Comparison of ENCODE assay signal across 12 mouse cellular contexts in genomic region chr7:133098118-133098793, GRCm38 (mm10). TPM values are rescaled to one million over a fixed set of nuclear protein-coding genes. Genes with fewer than 3 reads are reported as not detected.
DNase-seq lines count a peak whose midpoint lies in the region; ATAC-seq and TF ChIP-seq lines count a peak whose summit lies in the region.
"Had no signal": no experiment of that assay in that cellular context is flagged by ENCODE, and none has a peak within 500 bp of the region (broad histone marks: within the 10 kb centered on the region; RNA-seq: fewer than 3 reads in every experiment).

No protein-coding gene starts in this region.

- peaks cover 4% of the 10 kb centered on the region for H3K79me2 ChIP-seq in heart, adult 2 months (replicated peaks; ENCODE audit: control insufficient read depth, insufficient read depth, low read length)

- H3K9me3 ChIP-seq in E14TG2a.4 (ENCODE audit: low read length): no peaks in the 10 kb centered on the region
- no peaks in the 10 kb centered on the region for H3K9me3 ChIP-seq in heart, embryonic 14.5 days (ENCODE audit: control insufficient read depth, low read length)
- H3K9me3 ChIP-seq: hindbrain, embryonic 12.5 days had no signal

- WGBS in heart, adult 2 months: 34% methylated on average over 12 of the region's 12 CpGs
- 58% methylated on average over 12 of the region's 12 CpGs for WGBS in heart, embryonic 14.5 days

- H3K36me3 ChIP-seq in heart, adult 2 months (ENCODE audit: control insufficient read depth, insufficient read depth, low read length): peaks cover 10% of the 10 kb centered on the region; the same call in 1 of the 2 replicates
- peaks cover 94% of the 10 kb centered on the region for H3K36me3 ChIP-seq in E14TG2a.4 (ENCODE audit: insufficient read depth, low read length)
- H3K36me3 ChIP-seq in heart, embryonic 14.5 days (ENCODE audit: control insufficient read depth, insufficient read depth, low read length): 0 out of 2 replicates have a peak, but pooled peaks cover 4% of the 10 kb centered on the region

- TF ChIP-seq EP300 in heart, adult 2 months (IDR thresholded peaks at IDR 0.05; ENCODE audit: insufficient read depth, low read depth, low read length): no peak

- no peak for ATAC-seq in heart, embryonic 14.5 days (ENCODE audit: insufficient number of reproducible peaks, insufficient read depth, low FRiP score, low read depth)

- H3K4me1 ChIP-seq in heart, adult 2 months (ENCODE audit: control insufficient read depth, insufficient read depth, low read length): peaks cover 34% of the 10 kb centered on the region
- peaks cover 97% of the 10 kb centered on the region for H3K4me1 ChIP-seq in E14TG2a.4 (replicated peaks; ENCODE audit: low read depth, low read length)
- peaks cover 24 to 48% of the 10 kb centered on the region in 2 experiments for H3K4me1 ChIP-seq in heart, embryonic 14.5 days (ENCODE audit: control insufficient read depth in 2 of 2, insufficient read depth in 2 of 2, low read length in 2 of 2)

- H3K27me3 ChIP-seq in heart, adult 2 months (ENCODE audit: control insufficient read depth, insufficient read depth, low read length): no peaks in the 10 kb centered on the region
- no peaks in the 10 kb centered on the region for H3K27me3 ChIP-seq in E14TG2a.4 (ENCODE audit: insufficient read depth, low read length)
- no peaks in the 10 kb centered on the region for H3K27me3 ChIP-seq in heart, embryonic 14.5 days (ENCODE audit: control insufficient read depth, insufficient read depth, low read length)
- H3K27me3 ChIP-seq: hindbrain, embryonic 12.5 days had no signal

- no peak overlapping the region for H3K9ac ChIP-seq in heart, adult 2 months (ENCODE audit: low read depth, low read length)
- H3K9ac ChIP-seq in heart, embryonic 14.5 days (ENCODE audit: low read length): peak overlapping the region; percentile 51
- H3K9ac ChIP-seq: hindbrain, embryonic 12.5 days had no signal

- no peak overlapping the region for H3K4me2 ChIP-seq in heart, embryonic 14.5 days (ENCODE audit: low read length)
- H3K4me2 ChIP-seq: hindbrain, embryonic 12.5 days had no signal

- no peak overlapping the region for H3K4me3 ChIP-seq in heart, adult 2 months
- peak overlapping the region; percentile 46 for H3K4me3 ChIP-seq in E14TG2a.4 (replicated peaks; ENCODE audit: low read length)
- H3K4me3 ChIP-seq in heart, embryonic 14.5 days (ENCODE audit: control insufficient read depth in 1 of 2, insufficient read depth in 1 of 2, low read depth in 1 of 2, low read length in 2 of 2): no peak overlapping the region
- no peak overlapping the region for H3K4me3 ChIP-seq in layer of hippocampus, adult 2 months
- H3K4me3 ChIP-seq: hindbrain, embryonic 12.5 days had no signal

- peak overlapping the region; percentile 29 for H3K27ac ChIP-seq in heart, adult 2 months
- H3K27ac ChIP-seq in heart, embryonic 14.5 days (replicated peaks in 1 of 2; ENCODE audit: control insufficient read depth in 1 of 2, insufficient read depth in 1 of 2, low read depth in 2 of 2, low read length in 2 of 2): peak overlapping the region; percentile 10 to 62; a peak in 3 of 4 replicates
- no peak overlapping the region for H3K27ac ChIP-seq in layer of hippocampus, adult 2 months
- H3K27ac ChIP-seq: hindbrain, embryonic 12.5 days had no signal

- intact Hi-C loops in heart, adult 2 months (cut with DNase I): no loop called here
- intact Hi-C loops in left cerebral cortex, postnatal 14 days (cut with DNase I): no loop called here

- no peak for TF ChIP-seq CTCF in heart, adult 2 months (IDR thresholded peaks at IDR 0.05)
- no peak for TF ChIP-seq CTCF in E14TG2a.4 (conservative IDR thresholded peaks at IDR 0.05; ENCODE audit: low read length)
- TF ChIP-seq CTCF in layer of hippocampus, adult 2 months (conservative IDR thresholded peaks at IDR 0.05): no peak

- no peak for TF ChIP-seq POLR2A in heart, adult 2 months (IDR thresholded peaks at IDR 0.05; ENCODE audit: insufficient read depth, low read depth, low read length)

- DNase-seq in heart, adult 2 months: peak in 1 of 2 experiments; percentile 44
- no peak for DNase-seq in heart, postnatal 4 days
- peak; percentile 69 for DNase-seq in brain, adult 2 months (ENCODE audit: low read depth, low spot score)
- DNase-seq in layer of hippocampus, adult 2 months (ENCODE audit: low spot score in 2 of 2): no peak
- DNase-seq in left cerebral cortex, postnatal 14 days (ENCODE audit: low spot score in 2 of 2): no peak
- DNase-seq: kidney, postnatal 10 days; thymus, postnatal 25 days had no signal

RNA-seq across cellular contexts. Expression of gene Fgfr2, which starts 24.9 kb away (rescaled TPM):
- total RNA-seq in heart, adult 2 months (2021): 1 to 10 TPM; 1.1 to 1.3 TPM
- polyA plus RNA-seq in heart, adult 2 months (2012; rRNA removed): 2.0 and 2.2 TPM in 2 replicates
- total RNA-seq in heart, postnatal 4 days (2021): 10 to 100 TPM; 10.2 to 10.6 TPM
- 20.5 and 22.4 TPM in 2 replicates for polyA plus RNA-seq in heart, embryonic 14.5 days (2014; fragmentation: Nextera tagmentation; extraction: Ambion mirVana)
- 10 to 100 TPM; 47.6 to 49.5 TPM for total RNA-seq in layer of hippocampus, adult 2 months (2021)
- total RNA-seq in left cerebral cortex, postnatal 14 days (2021): 10 to 100 TPM; 27.3 to 32.7 TPM
- total RNA-seq: CH12.LX; megakaryocyte progenitor cell, adult 5-6 weeks had no signal

RNA-seq across cellular contexts. Expression of gene Ctbp2, which starts 25.9 kb away (rescaled TPM):
- total RNA-seq in heart, adult 2 months (2021): 10 to 100 TPM; 28.1 to 28.3 TPM
- polyA plus RNA-seq in heart, adult 2 months (2012; rRNA removed): 22.8 and 28.5 TPM in 2 replicates
- 10 to 100 TPM; 56.0 to 65.3 TPM for total RNA-seq in heart, postnatal 4 days (2021)
- polyA plus RNA-seq in heart, embryonic 14.5 days (2014; fragmentation: Nextera tagmentation; extraction: Ambion mirVana): 52.1 and 54.3 TPM in 2 replicates
- total RNA-seq in layer of hippocampus, adult 2 months (2021): 10 to 100 TPM; 44.1 to 47.4 TPM
- 10 to 100 TPM; 26.0 to 26.2 TPM for total RNA-seq in left cerebral cortex, postnatal 14 days (2021)

Comparison
In these comparisons a context has a peak if more than half of its experiments do, and no peak if none do; other contexts are left out.
1. RNA of gene Fgfr2, which starts 24.9 kb away (total RNA-seq): 47.6 to 49.5 TPM in layer of hippocampus, adult 2 months, 27.3 to 32.7 TPM in left cerebral cortex, postnatal 14 days and 10.2 to 10.6 TPM in heart, postnatal 4 days; 1.1 to 1.3 TPM in heart, adult 2 months; every median in the first group is over 4 times any median in the second.